Comparison of ENCODE assay signal across 8 mouse cellular contexts in genomic region chr6:35288114-35288761, GRCm38 (mm10). TPM values are rescaled to one million over a fixed set of nuclear protein-coding genes. Genes with fewer than 3 reads are reported as not detected.
A peak's percentile ranks its signal among the peaks of the same experiment; 100 is the strongest.
DNase-seq lines count a peak whose midpoint lies in the region; ATAC-seq and TF ChIP-seq lines count a peak whose summit lies in the region.

No protein-coding gene starts in this region.

- H3K4me2 ChIP-seq in neural tube, embryonic 11.5 days (ENCODE audit: low read depth), result no peak overlapping the region
- no peak overlapping the region for H3K4me2 ChIP-seq in embryonic facial prominence, embryonic 14.5 days (ENCODE audit: low read depth, low read length)
- peak overlapping the region; percentile 28; the same call in 1 of the 2 replicates for H3K4me2 ChIP-seq in heart, postnatal 0 days (ENCODE audit: low read depth, low read length)
- H3K4me2 ChIP-seq in stomach, embryonic 16.5 days (ENCODE audit: low read depth, low read length), result peak overlapping the region; percentile 8; the same call in 1 of the 2 replicates

- no peak overlapping the region for H3K4me3 ChIP-seq in neural tube, embryonic 11.5 days (ENCODE audit: low read depth, low read length)
- H3K4me3 ChIP-seq in embryonic facial prominence, embryonic 14.5 days (ENCODE audit: low read depth, low read length), result no peak overlapping the region
- no peak overlapping the region for H3K4me3 ChIP-seq in heart, postnatal 0 days (ENCODE audit: low read depth, low read length)
- no peak overlapping the region for H3K4me3 ChIP-seq in stomach, embryonic 16.5 days (replicated peaks; ENCODE audit: low read length)

- no peaks in the 10 kb centered on the region for H3K36me3 ChIP-seq in neural tube, embryonic 11.5 days (ENCODE audit: control insufficient read depth, insufficient read depth, low read length)
- H3K36me3 ChIP-seq in embryonic facial prominence, embryonic 14.5 days (ENCODE audit: control insufficient read depth, insufficient read depth, low read length), result no peaks in the 10 kb centered on the region
- H3K36me3 ChIP-seq in heart, postnatal 0 days (replicated peaks; ENCODE audit: control insufficient read depth, insufficient read depth, low read length), result no peaks in the 10 kb centered on the region
- no peaks in the 10 kb centered on the region for H3K36me3 ChIP-seq in stomach, embryonic 16.5 days (ENCODE audit: control insufficient read depth, insufficient read depth, low read length)

- WGBS in neural tube, embryonic 11.5 days, result 76% methylated on average over 11 of the region's 11 CpGs
- 54% methylated on average over 11 of the region's 11 CpGs for WGBS in embryonic facial prominence, embryonic 14.5 days
- 25% methylated on average over 11 of the region's 11 CpGs for WGBS in heart, postnatal 0 days
- WGBS in stomach, embryonic 16.5 days, result 50% methylated on average over 11 of the region's 11 CpGs

- no peak overlapping the region for H3K9ac ChIP-seq in neural tube, embryonic 11.5 days (ENCODE audit: low read length)
- H3K9ac ChIP-seq in embryonic facial prominence, embryonic 14.5 days (ENCODE audit: low read depth, low read length), result 0 out of 2 replicates have a peak overlapping the region, but pooled peaks have one; percentile 8
- no peak overlapping the region for H3K9ac ChIP-seq in heart, postnatal 0 days (replicated peaks; ENCODE audit: low read depth, low read length)
- no peak overlapping the region for H3K9ac ChIP-seq in stomach, embryonic 16.5 days (ENCODE audit: low read length)

- H3K9me3 ChIP-seq in neural tube, embryonic 11.5 days (ENCODE audit: control insufficient read depth, low read length), result no peaks in the 10 kb centered on the region
- no peaks in the 10 kb centered on the region for H3K9me3 ChIP-seq in embryonic facial prominence, embryonic 14.5 days (ENCODE audit: control insufficient read depth, low read length)
- H3K9me3 ChIP-seq in heart, postnatal 0 days (replicated peaks; ENCODE audit: control insufficient read depth, low read length), result no peaks in the 10 kb centered on the region
- H3K9me3 ChIP-seq in stomach, embryonic 16.5 days (replicated peaks; ENCODE audit: control insufficient read depth, low read length), result no peaks in the 10 kb centered on the region

- TF ChIP-seq EP300 in heart, postnatal 0 days (IDR thresholded peaks at IDR 0.05; ENCODE audit: low read depth), result no peak

- DNase-seq in neural tube, embryonic 11.5 days (ENCODE audit: low spot score), result peak; percentile 14
- DNase-seq in neural tube, embryonic 10.5 days (ENCODE audit: extremely low spot score, low spot score), result no peak
- peak; percentile 78 for DNase-seq in embryonic facial prominence, embryonic 14.5 days (ENCODE audit: low spot score)
- DNase-seq in heart, postnatal 0 days (ENCODE audit: low spot score), result peak; percentile 18
- DNase-seq in kidney, postnatal 25 days, result peak; percentile 65 to 81
- peak; percentile 67 for DNase-seq in lung, postnatal 10 days

- H3K27me3 ChIP-seq in neural tube, embryonic 11.5 days (ENCODE audit: control insufficient read depth, insufficient read depth, low read length), result no peaks in the 10 kb centered on the region
- no peaks in the 10 kb centered on the region for H3K27me3 ChIP-seq in embryonic facial prominence, embryonic 14.5 days (replicated peaks; ENCODE audit: control insufficient read depth, insufficient read depth, low read length)
- H3K27me3 ChIP-seq in heart, postnatal 0 days (ENCODE audit: control insufficient read depth, insufficient read depth, low read length), result no peaks in the 10 kb centered on the region
- H3K27me3 ChIP-seq in stomach, embryonic 16.5 days (ENCODE audit: control insufficient read depth, insufficient read depth, low read length), result no peaks in the 10 kb centered on the region

- no peak for ATAC-seq in neural tube, embryonic 11.5 days (ENCODE audit: insufficient read depth, low FRiP score, low TSS enrichment)
- peak; percentile 84 for ATAC-seq in embryonic facial prominence, embryonic 14.5 days (ENCODE audit: low read depth)
- ATAC-seq in heart, postnatal 0 days (ENCODE audit: insufficient read depth, low read depth), result peak; percentile 79
- peak; percentile 58 for ATAC-seq in stomach, embryonic 16.5 days (ENCODE audit: insufficient read depth, low FRiP score)
- no peak for ATAC-seq in inflammation-experienced regulatory T-cells, adult 6 months

- no peak overlapping the region for H3K27ac ChIP-seq in neural tube, embryonic 11.5 days (ENCODE audit: low read depth, low read length)
- H3K27ac ChIP-seq in embryonic facial prominence, embryonic 14.5 days (replicated peaks; ENCODE audit: low read depth, low read length), result peak overlapping the region; percentile 40
- H3K27ac ChIP-seq in heart, postnatal 0 days (ENCODE audit: low read depth), result peak overlapping the region; percentile 76
- 0 out of 2 replicates have a peak overlapping the region, but pooled peaks have one; percentile 4 for H3K27ac ChIP-seq in stomach, embryonic 16.5 days (ENCODE audit: low read length)

- H3K4me1 ChIP-seq in neural tube, embryonic 11.5 days (ENCODE audit: control insufficient read depth, insufficient read depth, low read length), result no peaks in the 10 kb centered on the region
- H3K4me1 ChIP-seq in embryonic facial prominence, embryonic 14.5 days (ENCODE audit: control insufficient read depth, insufficient read depth, low read length), result peaks cover 9% of the 10 kb centered on the region
- H3K4me1 ChIP-seq in heart, postnatal 0 days (ENCODE audit: control insufficient read depth, insufficient read depth), result peaks cover 18% of the 10 kb centered on the region
- H3K4me1 ChIP-seq in stomach, embryonic 16.5 days (ENCODE audit: control insufficient read depth, insufficient read depth, low read length), result peaks cover 12% of the 10 kb centered on the region

- TF ChIP-seq CTCF in heart, postnatal 0 days (IDR thresholded peaks at IDR 0.05; ENCODE audit: low read depth), result peak; percentile 37

RNA-seq across cellular contexts. Expression of gene Slc13a4, which starts 19.7 kb away (rescaled TPM):
- 0.15 TPM in 1 of 2 replicates, not detected in the other for polyA plus RNA-seq in neural tube, embryonic 11.5 days (2014; fragmentation: Nextera tagmentation; extraction: Ambion mirVana)
- polyA plus RNA-seq in embryonic facial prominence, embryonic 14.5 days (2014; fragmentation: Nextera tagmentation; extraction: Ambion mirVana), result 2.5 and 3.0 TPM in 2 replicates
- total RNA-seq in heart, postnatal 0 days (2014; rRNA removed; ENCODE audit: low replicate concordance), result 0.11 TPM in 1 of 2 replicates, not detected in the other
- 0.22 TPM in 2 replicates for polyA plus RNA-seq in heart, postnatal 0 days (2015; fragmentation: Nextera tagmentation; extraction: Ambion mirVana)
- 0.22 and 0.34 TPM in 2 replicates for polyA plus RNA-seq in stomach, embryonic 16.5 days (2015; fragmentation: Nextera tagmentation; extraction: Ambion mirVana)
- under 1 TPM in 1 of 3 experiments, not detected in 2; 0.19 TPM for polyA plus RNA-seq in inflammation-experienced regulatory T-cells, adult 6 months (2017; shearing (Covaris generic))

RNA-seq across cellular contexts. Expression of gene Fam180a, which starts 37.7 kb away (rescaled TPM):
- polyA plus RNA-seq in neural tube, embryonic 11.5 days (2014; fragmentation: Nextera tagmentation; extraction: Ambion mirVana), result not detected in 2 replicates
- polyA plus RNA-seq in embryonic facial prominence, embryonic 14.5 days (2014; fragmentation: Nextera tagmentation; extraction: Ambion mirVana), result 4.1 and 4.3 TPM in 2 replicates
- total RNA-seq in heart, postnatal 0 days (2014; rRNA removed; ENCODE audit: low replicate concordance), result 8.3 TPM in 1 of 2 replicates, not detected in the other
- 0.48 and 0.84 TPM in 2 replicates for polyA plus RNA-seq in heart, postnatal 0 days (2015; fragmentation: Nextera tagmentation; extraction: Ambion mirVana)
- polyA plus RNA-seq in stomach, embryonic 16.5 days (2015; fragmentation: Nextera tagmentation; extraction: Ambion mirVana), result 1.8 and 1.9 TPM in 2 replicates
- not detected for polyA plus RNA-seq in inflammation-experienced regulatory T-cells, adult 6 months (2017; shearing (Covaris generic))

Comparison
In these comparisons a context has a peak if more than half of its experiments do, and no peak if none do; other contexts are left out.
1. ATAC-seq: peak in embryonic facial prominence, embryonic 14.5 days (single experiment), heart, postnatal 0 days (single experiment) and stomach, embryonic 16.5 days (single experiment); none in neural tube, embryonic 11.5 days (single experiment) and inflammation-experienced regulatory T-cells, adult 6 months (single experiment).
2. H3K4me2 ChIP-seq: peak in heart, postnatal 0 days (single experiment) and stomach, embryonic 16.5 days (single experiment); none in neural tube, embryonic 11.5 days (single experiment) and embryonic facial prominence, embryonic 14.5 days (single experiment).